Mouse (Mus musculus): ENCODE data around the gene Slc4a7.
A peak's percentile ranks its signal among the peaks of the same experiment; 100 is the strongest.
"Not testable (repeated sequence)": the region's sequence is repeated elsewhere in the genome, so short reads cannot be mapped to it uniquely, and the experiment has no call there.

The Slc4a7 gene

DNA sequence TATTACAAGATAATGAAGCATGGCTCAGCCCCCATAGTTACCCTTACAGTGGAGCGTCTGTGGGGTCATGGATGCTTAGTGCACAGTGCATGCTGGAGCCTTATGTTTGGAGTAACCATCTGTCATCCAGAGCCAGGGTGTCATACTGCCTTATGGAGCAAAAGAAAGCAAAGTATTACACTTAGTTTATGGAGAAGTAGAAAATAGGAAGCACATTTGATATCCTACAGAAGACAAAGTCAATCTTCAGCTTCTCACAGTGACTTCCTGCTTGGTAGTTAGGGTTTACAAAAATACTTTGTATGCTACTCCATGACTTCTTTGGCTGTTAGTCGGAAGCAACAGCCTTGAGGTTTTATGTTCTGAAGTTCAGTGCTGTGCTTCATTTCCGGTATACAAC lies 98.7 kb downstream of the Slc4a7 start:
- no peak for DNase-seq

DNA sequence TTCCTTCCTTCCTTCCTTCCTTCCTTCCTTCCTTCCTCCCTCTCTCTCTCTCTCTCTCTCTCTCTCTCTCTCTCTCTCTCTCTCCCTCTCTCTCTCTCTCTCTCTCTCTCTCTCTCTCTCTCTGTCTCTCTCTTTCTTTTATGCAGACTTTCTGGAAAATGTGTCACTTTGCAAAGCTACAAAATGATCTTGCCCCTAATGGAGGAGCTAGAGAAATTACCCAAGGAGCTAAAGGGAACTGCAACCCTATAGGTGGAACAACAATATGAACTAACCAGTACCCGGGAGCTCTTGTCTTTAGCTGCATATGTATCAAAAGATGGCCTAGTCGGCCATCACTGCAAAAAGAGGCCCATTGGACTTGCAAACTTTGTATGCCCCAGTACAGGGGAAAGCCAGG lies 101.0 kb downstream of the Slc4a7 start, which contains the start of gene Nek10:
TSS of gene Nek10 (plus strand) at position 301 of the 400 bp plus-strand sequence.
- DNase-seq = not testable (repeated sequence)

DNA sequence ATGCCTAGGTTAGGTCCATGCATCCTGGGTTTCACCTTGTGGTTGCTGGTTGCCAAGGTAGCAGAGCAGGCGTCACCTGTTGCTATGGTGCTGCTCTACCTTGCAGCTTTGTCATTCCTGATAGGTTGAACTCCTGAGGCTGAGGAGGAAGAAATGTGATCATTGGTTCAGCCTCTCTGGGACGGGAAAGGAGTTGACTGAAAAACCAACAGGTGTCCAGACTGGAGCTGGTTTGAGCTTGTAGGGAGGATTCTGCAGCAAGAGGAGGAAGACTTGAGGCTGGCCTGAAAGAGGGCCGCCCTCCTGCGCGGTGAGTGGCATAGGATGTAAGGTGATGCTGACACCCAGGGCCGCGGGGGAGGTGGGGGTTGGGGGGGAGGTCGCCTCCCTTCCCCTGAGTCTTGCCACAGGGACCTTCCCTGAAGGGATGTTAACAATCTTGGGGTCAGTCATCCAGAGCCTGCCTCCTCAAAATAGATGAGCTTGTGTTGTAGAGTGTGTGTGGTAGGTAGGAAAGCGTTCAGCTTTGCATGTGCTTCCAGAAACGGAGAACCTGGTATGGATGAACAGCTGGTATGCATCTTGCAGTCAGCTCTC lies 101.9 kb downstream of the Slc4a7 start:
- peak; percentile 29 for DNase-seq

DNA sequence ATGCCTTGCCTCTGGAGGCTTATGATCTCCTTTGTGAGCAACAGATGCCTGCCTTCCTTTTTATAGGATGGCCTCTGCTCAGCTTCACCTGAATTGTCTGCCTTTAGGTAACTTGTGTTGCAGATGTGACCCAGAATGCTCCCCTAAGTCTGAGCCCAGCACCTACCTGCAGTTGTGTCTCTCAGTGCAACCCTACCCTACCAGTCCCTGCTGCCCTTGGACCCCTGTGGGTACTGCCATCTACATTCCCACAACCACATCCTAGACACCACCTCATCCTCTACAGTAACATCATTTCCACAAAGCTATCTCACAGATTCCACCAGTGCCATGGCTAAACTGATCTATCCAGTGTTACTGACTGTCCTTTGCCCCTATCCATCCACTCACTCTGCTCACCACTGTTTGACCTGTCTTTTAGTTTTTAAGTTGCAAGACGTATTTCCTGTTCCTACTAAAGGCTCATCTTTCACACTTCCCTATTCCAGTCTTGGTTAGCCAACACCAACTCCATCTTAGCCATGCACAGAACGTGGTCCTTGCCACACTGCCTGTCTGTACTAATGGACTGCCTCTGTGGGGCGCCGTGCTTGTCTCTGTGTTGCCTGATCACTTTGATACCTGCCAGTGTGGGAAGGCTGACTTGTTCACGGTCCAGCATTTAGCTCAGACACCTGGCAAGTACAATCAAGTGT lies 102.6 kb downstream of the Slc4a7 start:
- DNase-seq = no peak

DNA sequence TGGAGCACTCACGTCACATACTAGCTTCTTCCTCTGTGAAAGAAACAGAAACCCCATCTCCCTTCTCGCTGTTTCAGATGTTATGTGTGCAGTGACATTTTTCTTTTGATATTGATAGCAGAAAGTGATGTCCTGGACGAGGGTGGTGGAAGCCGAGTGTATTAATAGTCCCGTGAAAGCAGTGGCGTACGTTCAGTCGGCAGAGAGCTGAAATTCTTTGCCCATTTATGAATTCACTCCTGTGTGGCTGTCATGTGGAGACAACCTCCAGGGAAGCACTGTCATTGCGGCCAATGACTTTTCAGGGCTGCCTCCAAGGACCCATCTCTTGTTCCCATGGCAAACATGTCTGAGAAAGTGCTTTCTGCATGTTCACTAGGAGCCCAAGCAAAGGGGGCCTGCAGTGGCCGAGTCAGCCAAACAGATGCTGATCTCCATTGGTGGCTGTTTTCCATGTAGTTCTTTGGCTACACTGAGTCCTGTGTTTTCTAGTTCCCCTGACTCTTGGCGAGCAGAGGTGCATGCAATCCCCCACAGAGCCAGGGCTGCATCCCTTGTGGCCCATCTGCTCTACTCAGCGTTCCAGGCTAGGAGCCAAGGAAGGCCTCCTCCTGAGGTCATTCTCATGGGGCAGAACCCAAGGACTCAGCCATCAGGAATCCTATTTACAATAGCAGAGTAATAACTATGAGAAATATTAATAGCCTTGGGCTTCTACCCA lies 130.6 kb downstream of the Slc4a7 start:
- DNase-seq = peak; percentile 76

DNA sequence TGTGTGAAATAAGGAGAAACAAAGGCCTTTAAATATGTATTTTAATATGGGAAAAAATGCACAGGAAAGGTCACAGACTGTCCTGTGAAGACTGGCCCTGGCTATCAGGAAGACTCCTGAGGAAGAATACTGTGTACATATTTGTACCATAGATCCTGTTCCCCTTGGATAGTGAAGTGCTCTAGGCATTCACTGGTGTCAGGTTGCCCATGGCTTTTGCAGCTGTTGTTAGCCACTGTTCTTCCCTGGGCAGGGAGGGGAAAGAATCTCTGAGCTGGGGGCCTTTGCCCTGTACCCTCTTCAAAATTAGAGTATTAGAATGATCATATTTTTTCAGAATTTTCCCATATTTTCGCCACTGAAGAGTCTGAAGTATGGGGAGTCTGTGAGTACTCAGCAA lies 131.4 kb downstream of the Slc4a7 start:
- no peak for DNase-seq

DNA sequence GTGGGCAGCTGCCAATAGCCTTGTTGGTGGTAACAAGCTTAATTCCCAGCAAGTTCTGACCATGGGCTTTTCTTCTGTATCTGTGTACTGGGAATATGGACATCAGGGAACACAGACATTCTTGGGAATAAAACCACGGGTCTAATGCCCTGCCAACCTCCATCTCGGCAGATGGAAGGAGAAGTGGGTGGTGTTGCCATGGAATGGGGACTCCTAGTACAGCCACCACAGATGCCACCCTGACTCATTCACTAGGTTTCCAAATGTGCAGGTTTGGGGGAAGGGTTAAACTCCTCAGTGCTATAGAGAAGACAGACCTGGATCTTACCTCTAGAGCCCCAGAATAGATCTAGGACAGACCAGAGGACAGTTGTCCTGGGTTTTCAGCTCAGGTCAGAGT lies 132.2 kb downstream of the Slc4a7 start:
- DNase-seq = no peak

DNA sequence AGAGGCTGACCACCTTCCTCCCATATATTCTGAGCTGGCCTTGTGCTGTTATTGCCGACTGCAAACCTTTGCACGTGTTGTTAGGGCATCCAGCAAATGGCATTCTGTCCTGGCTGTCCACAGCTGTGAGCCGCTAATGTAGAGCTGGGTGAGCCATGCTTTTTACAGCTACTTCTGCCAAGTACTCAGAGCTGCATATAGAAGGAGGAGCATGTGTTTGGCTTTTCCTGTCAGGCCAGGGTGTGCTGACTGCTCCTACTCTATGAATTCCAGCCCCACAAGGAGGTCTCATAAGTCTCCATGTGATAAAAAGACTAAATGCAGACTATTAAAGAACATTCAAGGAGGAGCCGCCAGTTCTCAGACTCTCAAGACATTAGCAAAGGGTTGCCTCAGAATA lies 135.5 kb downstream of the Slc4a7 start:
- DNase-seq = no peak

DNA sequence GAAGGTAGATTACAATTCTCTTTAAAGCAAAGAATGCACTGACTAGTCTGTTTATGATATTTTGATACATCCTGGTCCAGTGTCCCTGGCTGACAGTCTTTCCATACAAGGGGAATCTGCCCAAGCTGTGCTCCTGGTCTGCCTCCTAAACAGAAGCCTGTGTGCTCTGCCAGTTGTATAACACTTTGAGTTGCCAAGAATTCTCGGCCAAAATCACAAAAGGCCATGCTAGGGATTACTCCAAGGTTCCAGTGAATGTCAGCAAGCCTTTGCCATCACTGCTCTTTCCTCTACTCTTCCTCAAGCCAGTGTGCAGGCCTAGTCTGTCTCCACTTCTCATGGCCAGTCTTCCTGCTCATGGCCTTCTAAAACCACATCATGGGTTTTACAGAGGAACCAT lies 136.0 kb downstream of the Slc4a7 start:
- DNase-seq = peak; percentile 40

DNA sequence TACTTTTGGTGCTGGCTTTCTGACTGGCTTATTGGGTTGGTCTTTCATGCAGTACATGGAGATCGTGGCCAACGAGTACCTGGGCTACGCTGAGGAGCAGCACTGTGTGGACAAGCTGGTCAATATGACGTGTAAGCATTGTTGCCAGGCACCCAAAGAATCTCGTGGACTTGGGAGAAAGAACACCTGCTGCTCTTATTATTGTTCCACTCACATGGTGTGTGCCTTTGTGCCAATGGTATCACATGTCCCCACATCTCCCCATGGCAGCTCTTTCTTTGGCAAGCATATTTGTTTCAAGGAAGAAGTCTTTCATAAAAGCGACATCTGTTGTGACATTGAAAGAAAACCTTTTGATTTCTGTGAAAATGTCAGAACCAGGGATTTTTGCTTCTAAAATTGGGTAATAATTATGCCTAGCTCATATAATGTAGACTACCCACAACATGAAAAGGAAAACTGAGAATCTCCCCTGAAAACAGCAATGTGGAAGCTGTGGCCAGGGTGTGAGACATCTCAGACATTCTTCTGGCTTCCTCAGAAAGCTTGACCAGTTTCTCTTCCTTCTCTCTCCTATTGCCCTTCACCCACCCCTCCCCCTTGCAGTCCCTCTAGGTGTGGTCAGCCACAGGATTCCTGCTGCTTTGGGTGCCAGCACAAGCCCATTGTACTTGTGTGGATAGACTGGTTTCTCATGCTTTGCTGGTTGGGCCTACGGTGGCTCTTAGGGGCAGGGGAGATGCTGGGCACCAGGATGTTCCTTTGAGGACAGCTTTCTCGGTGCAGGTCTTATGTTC lies 140.9 kb downstream of the Slc4a7 start:
- DNase-seq = peak; percentile 43
